ENCODE assay signal across 8 mouse cellular contexts in genomic region chr11:98681786-98682745, GRCm38 (mm10). TPM values are rescaled to one million over a fixed set of nuclear protein-coding genes. Genes with fewer than 3 reads are reported as not detected.
A peak's percentile ranks its signal among the peaks of the same experiment; 100 is the strongest.
DNase-seq lines count a peak whose midpoint lies in the region; ATAC-seq and TF ChIP-seq lines count a peak whose summit lies in the region.

TSS of gene Psmd3 (plus strand) at chr11:98682554.

- peak; percentile 88 for ATAC-seq in activated CD4-positive, CD25-positive, alpha-beta regulatory T cell, adult 4 months

- H3K9me3 ChIP-seq in megakaryocyte, embryonic 14.5 days = no peaks in the 10 kb centered on the region

- peak within 1 kb of the TSS; percentile 97 for H3K4me3 ChIP-seq in cortical plate, adult 2 months (ENCODE audit: insufficient read depth, low read length)
- peak within 1 kb of the TSS; percentile 100 for H3K4me3 ChIP-seq in megakaryocyte, embryonic 14.5 days (replicated peaks)

- peak within 1 kb of the TSS; percentile 4; the same call in 1 of the 2 replicates for H3K27ac ChIP-seq in cortical plate, adult 2 months (ENCODE audit: insufficient read depth, low read length)

- peaks cover 3% of the 10 kb centered on the region for H3K27me3 ChIP-seq in megakaryocyte, embryonic 14.5 days (replicated peaks)

- H3K4me1 ChIP-seq in cortical plate, adult 2 months (ENCODE audit: control insufficient read depth, insufficient read depth, low read length) = no peaks in the 10 kb centered on the region
- H3K4me1 ChIP-seq in megakaryocyte, embryonic 14.5 days = peaks cover 45% of the 10 kb centered on the region

- peak; percentile 94 for DNase-seq in gastrocnemius, adult 8-10 months (ENCODE audit: low spot score in 2 of 2)
- DNase-seq in hindlimb bud, embryonic 11.5 days (ENCODE audit: extremely low spot score, low read depth, low spot score) = peak; percentile 99
- DNase-seq in left cerebral cortex, adult 8-10 months (ENCODE audit: low spot score in 2 of 2) = peak; percentile 90 to 99
- peak; percentile 97 to 98 for DNase-seq in right cerebral cortex, postnatal 10 days (ENCODE audit: low spot score in 2 of 2)
- DNase-seq in urinary bladder, postnatal 25 days (ENCODE audit: low spot score) = peak; percentile 96

- TF ChIP-seq POLR2A in cortical plate, adult 2 months (IDR thresholded peaks at IDR 0.05; ENCODE audit: extremely low read depth, insufficient read depth, low read length) = peak; percentile 81

- peaks cover 30% of the 10 kb centered on the region for H3K36me3 ChIP-seq in megakaryocyte, embryonic 14.5 days (replicated peaks; ENCODE audit: low read length)

- TF ChIP-seq CTCF in cortical plate, adult 2 months (IDR thresholded peaks at IDR 0.05; ENCODE audit: extremely low read depth, insufficient read depth, low read length) = no peak; the same call in 1 of the 2 replicates

RNA-seq across cellular contexts. Expression of gene Psmd3, which starts in this region (rescaled TPM):
- 10 to 100 TPM; 14.2 to 25.7 TPM for polyA plus RNA-seq in activated CD4-positive, CD25-positive, alpha-beta regulatory T cell, adult 4 months (2017; shearing (Covaris generic))
- 188 and 190 TPM in 2 replicates for polyA plus RNA-seq in cortical plate, adult 2 months (2012; rRNA removed)
- total RNA-seq in gastrocnemius, adult 8-10 months (2022) = 100 to 1,000 TPM; 104 to 107 (median 104) TPM
- 100 to 1,000 TPM; 129 to 137 (median 132) TPM for total RNA-seq in left cerebral cortex, adult 8-10 months (2022)
- 128 and 167 TPM in 2 replicates for polyA plus RNA-seq in megakaryocyte, embryonic 14.5 days (2012; ENCODE audit: insufficient read depth, low replicate concordance)

Comparison
In these comparisons a context has a peak if more than half of its experiments do, and no peak if none do; other contexts are left out.
1. Peak in every context shown above with its lines: DNase-seq, ATAC-seq, H3K4me3 ChIP-seq and H3K27ac ChIP-seq.